Mouse (Mus musculus) liver (tissue): ENCODE measurements around the gene Slc9a1.

Experiments
- DNase-seq: peaks from one replicate; pipeline ENCODE4 v3.0.0-alpha.2; 2020; ENCODE audit warnings: mixed read lengths

Slc9a1 gene

DNA sequence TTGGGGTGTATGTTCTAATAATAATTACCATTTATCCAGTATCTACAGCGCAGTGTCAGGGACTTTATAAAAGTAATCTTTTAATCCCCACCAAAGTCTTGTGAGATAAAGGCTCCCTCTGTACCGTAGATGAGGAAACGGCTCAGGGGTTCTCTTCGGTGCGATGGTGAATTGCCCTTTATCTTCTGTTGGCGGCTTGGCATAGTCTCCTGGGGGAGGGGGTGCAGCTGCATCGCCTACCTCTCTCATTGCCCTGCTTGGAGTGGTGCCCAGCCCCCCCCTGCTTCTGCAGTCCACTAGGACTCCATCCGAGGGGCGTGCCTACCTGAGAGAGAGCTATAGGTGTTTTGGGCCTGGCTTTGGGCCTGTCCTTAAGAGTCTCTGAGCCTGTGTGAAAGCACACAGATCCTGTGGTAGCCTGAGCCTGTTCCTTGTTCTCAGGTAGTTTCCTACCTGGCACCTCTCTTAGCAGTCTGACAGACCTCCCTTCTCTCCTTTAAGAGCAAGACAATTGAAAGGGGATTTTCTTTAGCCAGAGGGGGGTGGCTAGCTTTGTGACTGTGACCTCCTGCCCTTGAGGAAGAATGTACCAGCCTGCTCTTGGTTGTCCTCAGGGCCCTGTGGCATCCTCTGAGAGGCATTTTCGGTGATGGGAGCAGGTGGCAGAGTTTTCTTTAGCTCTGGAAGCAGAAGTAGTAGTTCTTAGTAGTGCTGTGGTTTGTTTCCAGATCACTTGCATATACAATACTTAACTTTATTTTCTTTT lies 6.5 kb downstream of the Slc9a1 start:
- peak; percentile 60 for DNase-seq

DNA sequence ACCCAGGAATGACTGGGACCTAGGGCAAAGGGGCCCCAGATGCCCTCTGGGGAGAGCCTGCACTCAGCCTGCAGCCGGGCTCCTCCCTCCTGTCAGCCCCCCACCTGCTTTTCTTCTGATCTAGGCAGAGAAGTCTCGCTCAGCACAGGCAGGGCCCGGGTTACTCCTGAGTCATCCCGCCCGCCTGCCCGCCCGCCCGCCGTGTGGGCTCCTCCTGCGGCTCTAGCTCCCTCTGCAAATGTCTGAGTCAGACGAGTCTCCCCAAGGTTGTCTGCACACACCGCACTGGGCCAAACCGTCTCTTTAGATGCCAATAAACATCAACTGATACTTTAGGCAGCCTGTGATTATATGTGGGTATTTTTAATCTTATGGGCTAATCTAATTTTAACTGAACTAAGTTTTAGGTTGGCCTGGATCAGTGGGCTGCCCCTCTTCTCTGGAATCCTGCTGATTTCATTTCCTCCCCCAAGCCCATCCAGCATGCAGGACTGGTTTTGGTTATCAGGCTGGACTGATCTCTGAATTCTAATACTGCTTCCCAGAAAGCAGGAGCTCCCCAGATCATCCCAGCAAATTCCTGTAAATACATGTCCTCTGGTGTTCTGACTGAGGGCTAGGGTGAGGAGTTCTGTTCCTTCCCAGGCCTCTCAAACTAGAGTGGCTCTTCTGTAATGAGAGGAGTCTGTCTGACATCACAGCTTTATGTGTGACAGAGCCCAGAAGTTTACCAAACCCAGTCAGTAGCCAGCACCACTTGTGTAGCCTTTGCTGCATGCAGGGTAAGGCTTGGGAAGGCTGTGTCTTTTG lies 8.9 kb downstream of the Slc9a1 start:
- peak; percentile 89 for DNase-seq

DNA sequence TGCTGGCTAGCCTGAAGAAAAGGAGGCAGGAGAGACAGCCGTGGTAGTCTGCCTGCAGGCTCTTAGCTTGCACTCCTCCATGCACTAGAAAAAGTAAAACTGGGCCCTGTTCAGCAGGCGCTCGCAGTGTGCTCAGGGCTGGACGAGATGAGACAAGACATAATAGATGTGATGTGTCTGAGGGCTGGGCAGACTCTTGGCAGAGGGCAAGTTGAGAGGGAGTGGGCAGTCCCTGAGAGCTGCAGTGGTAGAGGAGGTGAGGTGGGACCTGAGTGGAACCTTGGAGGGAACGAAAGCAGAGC lies 9.5 kb downstream of the Slc9a1 start:
- no peak for DNase-seq

DNA sequence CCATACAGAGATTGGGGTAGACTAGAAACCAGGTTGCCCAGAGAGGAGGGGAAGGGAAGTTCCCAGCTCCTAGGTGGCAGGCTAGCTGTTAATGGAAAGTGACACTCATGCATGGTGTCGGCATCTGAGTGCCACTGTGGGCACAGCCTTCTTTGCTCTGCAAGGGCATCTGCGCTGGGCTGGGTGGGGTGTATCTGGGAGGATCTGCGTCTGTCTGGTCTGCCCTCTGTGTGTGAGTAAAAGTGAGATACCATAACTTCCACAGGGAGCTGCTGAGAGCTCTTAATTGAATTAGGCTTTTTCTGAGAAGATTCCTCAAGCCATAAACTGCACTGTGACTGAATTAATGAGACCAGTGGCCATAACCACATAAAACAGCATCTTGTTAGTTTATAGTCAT lies 10.4 kb downstream of the Slc9a1 start:
- DNase-seq: peak; percentile 60

DNA sequence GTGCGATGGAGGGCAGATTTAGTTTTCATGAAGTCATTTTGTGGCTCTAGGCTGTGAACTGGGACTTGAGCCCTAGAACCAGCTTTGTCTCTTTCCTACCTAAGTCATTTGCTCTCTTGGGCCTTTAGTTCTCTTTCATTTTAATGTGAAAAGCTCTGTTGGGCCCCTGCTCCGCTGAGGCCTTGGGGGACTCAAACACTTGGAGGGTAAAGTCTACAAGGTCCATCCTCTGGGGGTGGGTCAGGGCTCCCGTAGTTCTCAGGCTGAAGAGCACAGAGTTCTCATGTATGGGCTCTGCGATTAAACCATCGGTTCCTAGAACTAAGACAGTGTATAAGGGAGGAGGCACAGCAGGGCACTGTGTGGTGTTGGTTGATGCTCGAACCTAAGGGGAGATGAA lies 11.0 kb downstream of the Slc9a1 start:
- DNase-seq: no peak

DNA sequence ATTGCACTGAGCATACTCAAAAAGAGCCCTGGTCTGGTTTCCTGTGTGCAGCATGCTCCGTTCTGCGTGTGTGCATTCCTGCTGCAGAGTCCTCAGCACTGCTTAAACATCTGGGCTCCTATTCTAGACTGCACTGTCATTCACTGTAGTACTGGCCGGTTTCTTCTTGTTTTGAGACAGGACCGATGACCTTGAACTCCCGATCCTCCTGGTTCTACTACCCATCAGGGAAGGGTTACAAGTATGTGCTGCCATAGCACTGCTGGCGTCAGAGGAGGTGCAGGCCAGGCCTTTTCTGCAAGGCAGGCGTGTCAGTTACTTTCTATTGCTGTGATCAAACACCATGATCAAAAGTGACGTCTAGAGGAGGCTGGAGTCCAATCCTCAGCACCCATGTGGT lies 11.6 kb downstream of the Slc9a1 start:
- no peak for DNase-seq

DNA sequence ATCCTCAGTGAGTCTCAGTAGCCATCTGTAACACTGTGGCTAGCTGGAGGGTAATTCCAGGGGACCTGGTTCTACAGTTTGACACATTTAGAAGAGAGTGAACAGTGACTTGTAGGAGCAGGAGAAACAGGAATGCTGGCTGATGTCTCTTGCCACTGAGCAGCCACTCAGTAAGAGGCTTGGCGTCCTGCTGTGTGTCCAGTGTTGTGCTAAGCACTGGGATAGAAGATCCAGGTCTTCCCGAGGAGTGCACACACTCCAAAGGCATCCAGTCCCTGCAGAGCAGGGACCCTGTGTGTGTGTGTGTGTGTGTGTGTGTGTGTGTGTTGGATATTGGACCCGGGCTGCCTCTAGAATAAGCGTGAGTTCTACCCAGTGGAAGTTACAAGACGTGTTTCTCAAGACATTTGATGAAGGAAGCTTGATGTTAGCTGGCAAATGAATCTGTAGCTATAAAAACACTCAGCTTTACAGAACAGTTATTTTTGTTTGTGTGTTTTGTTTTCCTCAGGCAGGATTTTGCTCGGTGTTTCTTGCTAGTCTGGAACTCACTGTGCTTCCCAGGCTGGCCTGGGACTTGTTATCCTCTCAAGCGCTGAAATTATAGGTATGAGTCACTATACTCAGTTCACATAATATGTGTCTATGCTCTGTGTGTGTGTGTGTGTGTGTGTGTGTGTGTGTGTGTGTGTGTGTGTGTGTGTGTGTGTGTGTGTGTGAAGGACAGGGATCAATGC lies 16.7 kb downstream of the Slc9a1 start:
- no peak for DNase-seq

DNA sequence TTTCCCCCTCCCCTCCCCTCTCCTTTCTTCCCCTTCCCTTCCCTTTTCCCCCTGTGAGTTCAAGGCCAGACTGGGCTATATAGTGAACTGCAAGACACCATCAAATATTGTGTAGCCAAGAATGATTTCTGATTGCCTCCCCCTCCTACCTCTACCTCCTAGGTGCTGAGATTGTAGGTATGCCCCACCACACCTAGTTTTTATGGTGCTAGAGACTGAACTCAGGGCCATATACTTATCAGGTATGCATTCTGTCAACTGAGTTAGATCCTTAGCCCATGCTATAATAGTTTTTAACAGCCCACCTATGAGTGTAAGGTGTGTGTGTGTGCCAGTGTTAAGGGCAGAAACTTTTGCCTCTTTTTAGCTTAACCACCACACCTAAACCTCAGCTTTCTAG lies 17.5 kb downstream of the Slc9a1 start:
- DNase-seq: no peak

DNA sequence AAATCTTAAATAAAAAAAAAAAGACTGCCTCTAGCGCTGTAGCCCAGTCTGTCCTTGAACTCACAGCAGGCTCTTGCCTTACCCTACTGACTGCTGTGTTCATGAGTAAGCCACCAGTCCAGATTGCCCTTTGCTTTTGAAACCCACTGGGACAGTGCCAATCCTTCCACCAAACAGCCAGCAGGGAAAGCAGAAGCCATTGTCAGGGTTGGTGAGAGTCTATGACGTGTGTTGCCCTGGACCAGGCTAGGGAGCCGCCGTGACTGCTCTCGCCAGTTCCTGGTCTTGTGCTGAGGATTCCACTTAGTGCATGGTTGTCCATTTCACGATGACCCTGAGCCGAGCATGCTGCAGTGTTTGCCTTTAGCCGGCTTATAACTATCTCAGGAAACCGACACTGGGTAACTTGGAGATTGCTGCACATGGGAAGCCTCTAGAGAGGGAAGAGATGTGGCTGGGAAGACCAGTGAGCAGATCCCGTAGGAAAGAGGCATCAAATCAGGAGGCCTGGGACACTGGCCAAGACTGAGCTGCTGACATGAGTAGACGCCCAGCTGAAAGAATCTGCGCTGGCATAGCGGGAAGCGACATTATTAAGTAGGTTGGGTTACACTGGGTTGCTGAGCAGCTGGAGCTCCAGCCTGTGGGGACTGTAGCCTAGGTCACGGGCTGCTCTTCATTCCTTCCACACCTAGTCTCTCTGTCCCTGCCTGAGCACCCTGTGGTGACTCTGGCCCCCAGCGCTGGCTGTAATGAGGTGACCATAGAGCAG lies 19.5 kb downstream of the Slc9a1 start:
- DNase-seq: no peak

DNA sequence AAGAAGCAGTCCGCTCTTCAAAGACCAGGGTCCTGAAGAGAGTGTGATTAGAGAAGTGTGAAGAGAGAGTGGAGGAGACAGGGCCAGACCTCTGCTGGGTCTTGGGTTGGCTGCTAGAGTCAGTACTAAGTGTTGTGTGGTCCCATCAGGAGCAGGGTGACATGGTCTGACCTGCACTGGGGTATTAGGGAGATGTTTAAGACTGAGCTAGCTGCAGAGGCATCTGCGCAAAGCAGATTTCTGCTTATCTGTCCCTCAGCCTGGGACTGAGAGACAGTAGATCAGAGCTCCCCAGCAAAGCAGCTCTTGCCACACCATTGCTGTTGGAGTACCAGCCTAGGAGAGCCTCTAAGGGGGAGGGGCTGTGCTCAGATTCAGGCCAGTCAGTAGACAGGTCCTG lies 20.5 kb downstream of the Slc9a1 start:
- DNase-seq: peak; percentile 83

DNA sequence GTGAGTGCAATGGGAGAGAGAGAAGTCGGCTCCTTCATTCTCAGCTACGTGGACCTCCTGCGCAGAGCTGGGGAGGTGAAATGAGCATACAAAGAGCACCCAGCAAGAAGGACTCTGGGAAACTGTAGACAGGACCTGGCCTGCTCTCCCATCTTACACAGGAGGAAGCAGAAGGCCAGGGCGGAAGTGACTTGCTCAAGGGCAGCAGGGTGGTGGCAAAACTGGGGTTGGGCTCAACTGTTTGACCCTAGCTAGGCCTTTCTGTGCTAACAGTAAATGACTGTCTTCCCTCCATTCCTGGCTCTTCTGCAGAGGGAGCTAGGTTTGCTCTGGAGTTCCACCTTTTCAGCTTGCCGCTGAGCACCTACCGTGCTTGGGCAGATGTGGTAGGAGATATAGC lies 21.1 kb downstream of the Slc9a1 start:
- no peak for DNase-seq

DNA sequence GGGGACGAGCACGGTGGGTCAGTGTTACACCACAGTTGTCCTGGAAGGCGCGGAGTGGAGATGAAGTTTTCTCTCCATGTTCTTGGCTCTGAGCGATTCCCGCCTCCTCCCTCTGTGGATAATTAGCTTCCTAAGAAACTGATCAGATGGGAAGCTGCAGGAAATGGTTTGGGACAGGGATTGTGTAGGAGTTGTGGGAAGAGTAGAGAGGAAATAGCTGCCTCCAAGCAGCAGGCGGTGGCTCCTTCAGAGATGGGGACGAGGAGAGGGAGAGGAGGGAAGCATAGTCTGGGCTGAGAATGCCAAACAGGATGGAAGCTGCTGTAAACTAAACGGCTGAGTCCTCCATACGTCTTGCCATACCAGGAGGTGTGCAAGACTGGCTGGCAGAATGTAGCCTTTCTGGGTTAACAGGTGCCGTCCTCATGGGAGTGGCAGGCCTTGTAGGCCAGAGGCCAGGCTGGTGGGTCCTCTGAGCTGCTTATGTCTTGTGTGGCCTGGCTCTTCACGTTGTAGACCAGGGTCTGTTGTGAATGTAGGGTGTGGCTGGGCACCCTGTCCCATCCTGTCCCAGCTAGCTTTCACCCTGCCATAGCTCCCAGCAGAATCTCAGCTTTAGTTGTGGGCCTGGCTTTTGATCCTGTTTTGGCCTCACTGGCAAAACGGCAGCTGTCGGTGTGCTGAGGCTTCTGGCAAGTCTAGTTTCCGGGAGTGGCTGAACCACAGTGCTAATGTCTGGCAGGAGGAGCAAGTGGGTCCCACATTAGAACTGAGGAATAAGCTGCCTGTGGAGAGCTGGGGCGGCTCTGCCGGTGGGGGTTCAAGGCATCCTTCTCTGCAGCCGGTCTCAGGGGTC lies 21.9 kb downstream of the Slc9a1 start:
- DNase-seq: no peak

DNA sequence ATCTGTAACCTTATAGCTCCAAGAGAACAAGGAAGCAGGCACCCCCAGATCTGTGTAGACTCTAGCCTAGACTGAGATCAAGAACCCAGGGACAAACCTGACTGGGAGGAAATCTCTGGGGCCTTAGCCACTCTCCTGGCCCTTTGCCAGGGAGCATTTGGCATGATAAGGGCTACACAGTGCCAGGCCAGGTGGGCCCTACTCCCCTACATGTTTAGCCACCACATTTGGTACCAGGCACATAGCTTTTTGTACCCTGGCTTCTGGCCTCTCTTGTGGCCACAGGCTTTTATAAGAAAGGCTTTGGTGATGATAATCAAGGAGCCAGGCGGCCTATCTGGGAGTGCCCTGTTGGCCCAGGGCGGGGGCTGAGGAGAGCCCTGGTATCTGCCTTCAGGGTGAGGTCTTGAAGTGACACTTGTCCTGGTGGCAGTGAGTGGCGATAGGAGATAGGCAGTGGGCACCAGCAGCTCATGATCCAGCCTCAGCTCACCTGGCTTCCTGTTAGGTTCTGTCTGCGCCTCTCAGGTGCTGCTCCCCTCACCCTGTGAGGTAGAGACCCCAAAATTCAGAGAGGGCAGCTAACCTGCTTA lies 25.6 kb downstream of the Slc9a1 start:
- DNase-seq: peak; percentile 91

DNA sequence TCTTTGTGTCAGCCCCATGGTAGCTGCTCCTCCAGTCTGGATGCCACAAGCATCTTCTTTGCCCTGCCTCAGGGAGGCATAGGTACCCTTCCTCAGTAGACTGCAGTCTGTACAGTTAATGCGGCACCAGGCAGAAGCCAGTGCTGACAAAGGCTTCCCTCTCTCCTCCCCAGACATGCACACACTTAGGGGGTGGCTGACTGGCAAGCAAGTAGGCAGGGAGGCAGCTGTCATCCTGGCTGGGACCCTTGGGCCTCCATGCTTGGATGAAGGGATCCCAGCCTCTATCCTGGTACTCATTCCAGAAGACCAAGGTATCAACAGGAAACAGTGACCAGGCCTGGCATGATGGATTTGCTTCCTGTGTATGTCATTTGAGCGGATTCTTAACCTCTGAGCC lies 26.6 kb downstream of the Slc9a1 start:
- DNase-seq: no peak

DNA sequence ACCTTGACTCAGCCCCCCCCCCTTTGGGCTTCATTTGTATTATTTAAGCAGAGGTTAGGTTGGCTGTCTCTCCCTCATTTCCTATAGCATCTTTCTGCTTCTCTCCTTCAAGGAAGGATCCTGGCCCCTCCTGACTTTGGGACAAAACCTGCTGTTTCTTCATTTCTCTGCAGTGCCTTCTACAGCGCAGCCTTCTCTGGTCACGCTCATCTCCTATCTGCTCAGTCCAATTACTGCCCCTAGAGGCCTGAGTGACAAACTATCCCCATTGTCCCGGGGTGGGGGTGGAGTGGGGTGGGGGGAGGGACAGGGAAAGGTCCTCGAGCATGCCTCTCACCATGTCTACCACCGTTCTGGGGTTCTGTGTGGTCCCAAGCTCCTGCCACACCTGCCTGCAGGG lies 27.8 kb downstream of the Slc9a1 start:
- DNase-seq: no peak

DNA sequence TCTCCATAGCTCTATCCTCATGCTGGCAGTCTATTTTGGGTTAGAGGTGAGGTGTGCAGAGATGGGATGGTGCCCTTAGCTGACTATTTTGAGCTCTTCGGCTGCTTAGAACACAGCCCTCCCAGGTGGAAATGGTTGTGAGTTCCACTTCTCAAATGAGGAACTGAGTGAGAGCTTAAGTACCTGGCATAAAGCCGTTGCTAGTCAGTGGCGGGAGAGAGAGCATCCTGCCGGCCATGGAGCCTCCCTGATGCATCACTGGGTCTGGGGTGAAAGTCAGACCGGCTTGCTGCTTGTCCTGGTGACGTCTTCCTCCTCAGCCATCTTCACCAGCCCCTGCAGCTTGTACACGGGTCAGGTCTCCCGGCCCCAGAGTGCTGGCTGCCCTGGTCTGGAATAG lies 28.5 kb downstream of the Slc9a1 start:
- DNase-seq: no peak

DNA sequence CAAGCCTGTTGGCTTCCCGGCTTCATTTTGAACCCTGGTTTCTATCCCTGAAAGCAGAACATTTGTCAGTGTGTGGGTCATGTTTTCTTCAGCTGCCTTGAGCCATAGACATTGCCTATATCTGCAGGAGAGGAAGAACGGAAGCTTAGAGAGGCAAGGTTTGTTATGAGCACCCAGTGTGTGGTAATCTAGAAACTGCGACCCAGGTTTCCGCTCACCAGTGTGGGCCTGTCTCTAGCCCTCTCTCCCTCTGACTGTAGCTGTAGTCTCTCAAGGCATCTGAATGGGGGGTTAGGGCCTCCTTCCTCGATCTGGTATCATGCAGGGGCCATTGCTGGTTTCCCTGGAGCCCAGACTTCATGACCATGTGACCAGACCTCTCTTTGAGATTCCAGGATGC lies 29.1 kb downstream of the Slc9a1 start:
- DNase-seq: no peak

DNA sequence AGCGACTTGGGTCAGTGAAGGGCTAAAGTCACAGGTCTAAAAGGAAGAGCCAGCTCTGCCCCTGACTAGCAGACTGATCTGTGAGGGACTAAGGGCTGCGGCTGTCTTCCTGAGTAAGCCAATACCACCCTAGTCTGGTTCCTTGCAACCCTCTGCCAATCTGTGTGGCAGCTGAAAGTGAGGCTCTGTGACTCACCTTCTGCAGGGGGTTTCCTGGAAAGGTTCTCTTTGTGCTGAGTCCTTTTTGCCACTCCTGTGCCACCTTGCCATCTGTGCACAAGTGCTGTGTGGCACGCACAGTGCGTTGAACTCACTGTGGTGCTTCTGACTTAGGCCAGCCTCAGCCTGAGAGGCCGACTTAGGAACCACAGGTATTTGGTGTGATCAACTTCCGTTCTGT lies 30.0 kb downstream of the Slc9a1 start:
- DNase-seq: no peak

DNA sequence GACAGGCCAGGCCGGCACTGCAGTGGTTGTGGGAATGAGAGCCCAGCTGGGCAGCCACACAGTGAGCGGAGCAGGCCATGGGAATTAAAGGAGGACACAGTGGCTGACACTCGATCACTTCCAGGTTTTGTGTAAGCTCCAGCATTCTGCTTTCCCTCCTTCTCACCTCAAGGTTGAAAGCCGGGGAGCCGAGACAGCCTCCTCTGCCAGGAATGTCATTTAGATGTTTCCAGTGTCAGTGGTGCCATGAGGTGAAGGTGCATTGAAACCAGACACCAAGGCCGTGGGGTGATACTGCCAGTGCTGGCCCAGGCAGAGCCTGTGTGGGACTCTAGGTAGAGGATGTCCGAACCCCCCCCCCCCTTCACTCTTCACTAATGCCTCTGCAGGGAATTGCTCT lies 30.6 kb downstream of the Slc9a1 start:
- DNase-seq: no peak

DNA sequence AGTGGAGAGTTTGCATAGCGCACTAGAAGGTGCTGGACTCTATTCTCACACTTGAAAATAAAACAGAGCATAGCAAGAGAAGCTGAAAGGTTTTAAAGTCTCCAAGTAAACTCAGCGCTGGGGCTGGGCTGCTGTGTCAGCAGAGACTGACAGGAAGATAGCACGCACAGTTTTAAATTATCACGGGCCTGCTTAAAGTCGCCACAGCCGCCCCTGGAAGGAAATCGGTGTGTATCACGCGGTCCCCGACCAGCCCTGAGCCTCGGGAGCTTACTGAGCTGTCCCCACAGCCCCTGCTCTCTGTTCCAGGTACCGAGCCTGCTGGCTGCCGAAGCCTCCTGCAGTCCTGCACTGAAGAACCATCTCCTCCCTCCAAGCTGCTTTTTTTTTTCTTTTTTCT lies 32.5 kb downstream of the Slc9a1 start:
- DNase-seq: peak; percentile 73

DNA sequence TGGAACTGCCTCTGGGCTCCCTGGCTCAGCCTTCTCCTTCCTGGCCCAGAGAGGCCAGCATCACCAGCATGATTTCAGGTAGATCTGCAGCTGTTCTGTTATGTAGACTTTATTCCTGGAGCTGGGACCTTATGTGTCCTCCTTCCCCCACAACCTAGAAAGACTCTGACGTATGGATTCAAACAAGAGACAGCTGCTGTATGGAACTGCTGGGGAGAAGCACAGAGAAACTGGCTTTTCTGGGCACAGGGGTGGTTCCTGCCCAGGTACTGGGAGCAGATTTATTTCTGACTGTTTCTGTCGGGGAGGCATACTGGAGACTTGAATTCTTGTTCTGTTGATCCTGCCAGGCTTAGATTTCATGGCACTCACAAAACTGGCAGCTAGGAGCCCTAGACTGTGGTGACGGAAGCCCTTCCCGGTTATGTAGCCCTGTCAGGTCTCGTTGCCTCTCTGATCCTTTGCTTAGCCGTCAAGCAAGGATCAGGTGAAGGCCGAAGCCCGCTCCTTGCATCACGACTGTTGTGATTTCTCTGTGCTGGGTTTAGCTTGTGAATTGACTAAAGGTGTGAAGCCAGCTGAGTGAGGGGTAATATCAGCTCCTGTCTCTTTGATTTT lies 34.2 kb downstream of the Slc9a1 start:
- DNase-seq: no peak
